Mouse (Mus musculus) intestine, postnatal 0 days (tissue): ENCODE results near the gene Rbpms2. TPM values are rescaled to one million over a fixed set of nuclear protein-coding genes. Genes with fewer than 3 reads are reported as not detected.

Source experiments
- ATAC-seq: fragments of 200-750 bp; cut with Nextera tagmentation; 2 replicates; pipeline ENCODE4 v1.8.0; 2017; ENCODE audit warnings: mild to moderate bottlenecking, moderate TSS enrichment, moderate library complexity
- H3K27ac ChIP-seq: fragments of 300-500 bp; sonication (generic); 2 replicates; pipeline ENCODE4 v1.5.1; 2014; ENCODE audit warnings: mild to moderate bottlenecking, low read depth, low read length, moderate library complexity
- H3K27me3 ChIP-seq: fragments of 300-500 bp; sonication (generic); replicated peaks from 2 replicates; pipeline ENCODE4 v1.6.1; 2014; ENCODE audit warnings: low read length, mixed read lengths; ENCODE audit not compliant: control insufficient read depth, insufficient read depth
- H3K36me3 ChIP-seq: fragments of 300-500 bp; sonication (generic); 2 replicates; pipeline ENCODE4 v1.6.1; 2014; ENCODE audit warnings: mild to moderate bottlenecking, moderate library complexity; ENCODE audit not compliant: control insufficient read depth, insufficient read depth
- H3K4me1 ChIP-seq: fragments of 300-500 bp; sonication (generic); replicated peaks from 2 replicates; pipeline ENCODE4 v1.6.1; 2014; ENCODE audit warnings: antibody characterized with exemption, low read length, mixed read lengths; ENCODE audit not compliant: control insufficient read depth, insufficient read depth
- H3K4me2 ChIP-seq: fragments of 300-500 bp; sonication (generic); replicated peaks from 2 replicates; pipeline ENCODE4 v1.6.1; 2014; ENCODE audit warnings: low read depth, mild to moderate bottlenecking, moderate library complexity
- H3K4me3 ChIP-seq: fragments of 300-500 bp; sonication (generic); 2 replicates; pipeline ENCODE4 v1.5.1; 2014; ENCODE audit warnings: low read depth, low read length
- H3K9ac ChIP-seq: fragments of 300-500 bp; sonication (generic); 2 replicates; pipeline ENCODE4 v1.6.1; 2014; ENCODE audit warnings: mild to moderate bottlenecking, low read depth, low read length
- H3K9me3 ChIP-seq: fragments of 300-500 bp; sonication (generic); 2 replicates; pipeline ENCODE4 v1.6.1; 2016; ENCODE audit warnings: mixed run types; ENCODE audit not compliant: control insufficient read depth
- CTCF ChIP-seq: sonication (generic); IDR thresholded peaks from 2 replicates; pipeline ENCODE4 v1.5.1; 2016; ENCODE audit warnings: low read depth, mild to moderate bottlenecking, control low read depth, antibody characterized with exemption, moderate library complexity
- WGBS: fragments of 180-500 bp; shearing (Covaris S2); extraction: QIAGEN DNeasy Blood & Tissue Kit; methylation state at CpG from one replicate; pipeline ENCODE4 v1.1.7; 2014; 5-methylcytosine and 5-hydroxymethylcytosine counted together
- polyA plus RNA-seq: library from polyadenylated mRNA; unstranded; fragments of >200 nt; fragmentation: Nextera tagmentation; extraction: Ambion mirVana; gene quantifications from 2 replicates; pipeline ENCODE4 v1.2.1, GENCODE M21; 2015

Gene Rbpms2
- polyA plus RNA-seq, 1 experiment from 2014 or later = 21.4 TPM

- no peaks in the 10 kb centered on the region for H3K9me3 ChIP-seq
- no peak overlapping the region for H3K27ac ChIP-seq
- no peaks in the 10 kb centered on the region for H3K27me3 ChIP-seq
- peaks cover 4% of the 10 kb centered on the region; the same call in 1 of the 2 replicates for H3K36me3 ChIP-seq
- WGBS = 0% methylated on average over 6 of the region's 6 CpGs
- no peak for TF ChIP-seq CTCF
- H3K4me3 ChIP-seq = peak overlapping the region; percentile 54
- no peak overlapping the region for H3K9ac ChIP-seq
- H3K4me2 ChIP-seq = peak overlapping the region; percentile 99
- no peaks in the 10 kb centered on the region for H3K4me1 ChIP-seq
- no peak for ATAC-seq
Observed at GRCm38 (mm10) chr9:65587270-65587572, 42.2 kb upstream of the Rbpms2 start.

GRCm38 (mm10) chr9:65587573-65588358 is 41.7 kb upstream of the Rbpms2 start:
- peak overlapping the region; percentile 54 for H3K4me3 ChIP-seq
- no peak for TF ChIP-seq CTCF
- no peak overlapping the region for H3K27ac ChIP-seq
- ATAC-seq = 0 out of 2 replicates have a peak, but pooled peaks have one; percentile 7
- peaks cover 4% of the 10 kb centered on the region; the same call in 1 of the 2 replicates for H3K36me3 ChIP-seq
- peak overlapping the region; percentile 99 for H3K4me2 ChIP-seq
- H3K9me3 ChIP-seq = no peaks in the 10 kb centered on the region
- peak overlapping the region; percentile 49 for H3K9ac ChIP-seq
- no peaks in the 10 kb centered on the region for H3K27me3 ChIP-seq
- WGBS = under 1% methylated on average over 63 of the region's 64 CpGs
- H3K4me1 ChIP-seq = no peaks in the 10 kb centered on the region

GRCm38 (mm10) chr9:65589091-65589490 is 40.4 kb upstream of the Rbpms2 start:
- no peak overlapping the region for H3K27ac ChIP-seq
- H3K27me3 ChIP-seq = no peaks in the 10 kb centered on the region
- WGBS = 97% methylated on average over 3 of the region's 3 CpGs
- ATAC-seq = no peak
- no peaks in the 10 kb centered on the region for H3K4me1 ChIP-seq
- H3K4me2 ChIP-seq = peak overlapping the region; percentile 99
- no peak overlapping the region for H3K9ac ChIP-seq
- no peaks in the 10 kb centered on the region for H3K9me3 ChIP-seq
- peak overlapping the region; percentile 54; the same call in 1 of the 2 replicates for H3K4me3 ChIP-seq
- no peak; the same call in 1 of the 2 replicates for TF ChIP-seq CTCF
- peaks cover 13% of the 10 kb centered on the region; the same call in 1 of the 2 replicates for H3K36me3 ChIP-seq

GRCm38 (mm10) chr9:65592721-65593120 is 36.7 kb upstream of the Rbpms2 start:
- TF ChIP-seq CTCF = no peak
- 90% methylated on average over 3 of the region's 3 CpGs for WGBS
- no peak overlapping the region for H3K4me3 ChIP-seq
- no peak overlapping the region for H3K4me2 ChIP-seq
- no peak overlapping the region for H3K9ac ChIP-seq
- no peaks in the 10 kb centered on the region for H3K4me1 ChIP-seq
- H3K27me3 ChIP-seq = no peaks in the 10 kb centered on the region
- ATAC-seq = no peak
- H3K9me3 ChIP-seq = no peaks in the 10 kb centered on the region
- peaks cover 13% of the 10 kb centered on the region; the same call in 1 of the 2 replicates for H3K36me3 ChIP-seq
- no peak overlapping the region for H3K27ac ChIP-seq

- Histone ChIP-seq H3K4me1 (no peaks in the 10 kb centered on the region), H3K36me3 (peaks cover 13% of the 10 kb centered on the region; the same call in 1 of the 2 replicates), H3K9ac (no peak overlapping the region), H3K27ac (no peak overlapping the region), H3K4me2 (no peak overlapping the region), H3K27me3 (no peaks in the 10 kb centered on the region), H3K4me3 (no peak overlapping the region), H3K9me3 (no peaks in the 10 kb centered on the region)
- no peak for TF ChIP-seq CTCF
- ATAC-seq = no peak
- WGBS = 85% methylated on average over 9 of the region's 9 CpGs
Observed at GRCm38 (mm10) chr9:65593596-65593995, 35.9 kb upstream of the Rbpms2 start.

- H3K9ac ChIP-seq = no peak overlapping the region
- ATAC-seq = no peak
- H3K4me2 ChIP-seq = 0 out of 2 replicates have a peak overlapping the region, but pooled peaks have one; percentile 21
- H3K27ac ChIP-seq = no peak overlapping the region
- WGBS = 43% methylated on average over 9 of the region's 11 CpGs
- no peaks in the 10 kb centered on the region for H3K9me3 ChIP-seq
- H3K4me1 ChIP-seq = no peaks in the 10 kb centered on the region
- peak; percentile 72 for TF ChIP-seq CTCF
- no peak overlapping the region for H3K4me3 ChIP-seq
- H3K27me3 ChIP-seq = no peaks in the 10 kb centered on the region
- H3K36me3 ChIP-seq = no peaks in the 10 kb centered on the region; the same call in 1 of the 2 replicates
Observed at GRCm38 (mm10) chr9:65598765-65599249, 30.6 kb upstream of the Rbpms2 start.
